Mouse (Mus musculus): ENCODE results near the gene Polr2e. TPM values are rescaled to one million over a fixed set of nuclear protein-coding genes. Genes with fewer than 3 reads are reported as not detected.
A peak's percentile ranks its signal among the peaks of the same experiment; 100 is the strongest.

The Polr2e gene
- polyA plus RNA-seq, 1 experiment from 2014 or later, result 265 TPM

GRCm38 (mm10) chr10:80074813-80075601, 35.4 kb upstream of the Polr2e start:
- peaks cover 42% of the 10 kb centered on the region for H3K4me1 ChIP-seq
- peak overlapping the region; percentile 12; the same call in 1 of the 2 replicates for H3K27ac ChIP-seq
- H3K9ac ChIP-seq, result peak overlapping the region; percentile 33
- 16% methylated on average over 28 of the region's 28 CpGs for WGBS
- H3K4me3 ChIP-seq, result no peak overlapping the region
- no peaks in the 10 kb centered on the region for H3K27me3 ChIP-seq
- H3K4me2 ChIP-seq, result peak overlapping the region; percentile 42
- peaks cover 37% of the 10 kb centered on the region for H3K36me3 ChIP-seq
- no peak for ATAC-seq (ENCODE audit: insufficient number of reproducible peaks, insufficient read depth, low FRiP score, low TSS enrichment, low read depth)
- no peaks in the 10 kb centered on the region for H3K9me3 ChIP-seq

- H3K9ac ChIP-seq, result 0 out of 2 replicates have a peak overlapping the region, but pooled peaks have one; percentile 27
- no peaks in the 10 kb centered on the region for H3K9me3 ChIP-seq
- no peak overlapping the region for H3K4me3 ChIP-seq
- no peak overlapping the region for H3K4me2 ChIP-seq
- peak overlapping the region; percentile 7; the same call in 1 of the 2 replicates for H3K27ac ChIP-seq
- H3K36me3 ChIP-seq, result peaks cover 29% of the 10 kb centered on the region
- H3K27me3 ChIP-seq, result no peaks in the 10 kb centered on the region
- WGBS, result 71% methylated on average over 20 of the region's 20 CpGs
- H3K4me1 ChIP-seq, result peaks cover 42% of the 10 kb centered on the region
- ATAC-seq (ENCODE audit: insufficient number of reproducible peaks, insufficient read depth, low FRiP score, low TSS enrichment, low read depth), result no peak
These were observed 33.3 kb upstream of the Polr2e start for GRCm38 (mm10) chr10:80072623-80073489.

GRCm38 (mm10) chr10:80071516-80071900, 31.9 kb upstream of the Polr2e start:
- H3K9ac ChIP-seq, result 0 out of 2 replicates have a peak overlapping the region, but pooled peaks have one; percentile 32
- no peaks in the 10 kb centered on the region for H3K9me3 ChIP-seq
- H3K4me1 ChIP-seq, result peaks cover 42% of the 10 kb centered on the region
- H3K36me3 ChIP-seq, result peaks cover 32% of the 10 kb centered on the region
- ATAC-seq (ENCODE audit: insufficient number of reproducible peaks, insufficient read depth, low FRiP score, low TSS enrichment, low read depth), result no peak
- H3K27ac ChIP-seq, result peak overlapping the region; percentile 71
- no peak overlapping the region for H3K4me3 ChIP-seq
- WGBS, result 75% methylated on average over 3 of the region's 3 CpGs
- H3K27me3 ChIP-seq, result no peaks in the 10 kb centered on the region
- no peak overlapping the region for H3K4me2 ChIP-seq

GRCm38 (mm10) chr10:80070837-80071515, 31.4 kb upstream of the Polr2e start:
- H3K4me2 ChIP-seq, result no peak overlapping the region
- H3K27ac ChIP-seq, result peak overlapping the region; percentile 71
- H3K9ac ChIP-seq, result peak overlapping the region; percentile 32; the same call in 1 of the 2 replicates
- H3K36me3 ChIP-seq, result peaks cover 33% of the 10 kb centered on the region
- ATAC-seq (ENCODE audit: insufficient number of reproducible peaks, insufficient read depth, low FRiP score, low TSS enrichment, low read depth), result no peak
- H3K4me1 ChIP-seq, result peaks cover 40% of the 10 kb centered on the region
- no peaks in the 10 kb centered on the region for H3K27me3 ChIP-seq
- H3K9me3 ChIP-seq, result no peaks in the 10 kb centered on the region
- WGBS, result 51% methylated on average over 9 of the region's 9 CpGs
- H3K4me3 ChIP-seq, result no peak overlapping the region

- Histone ChIP-seq H3K27me3 (no peaks in the 10 kb centered on the region), H3K4me3 (no peak overlapping the region), H3K9me3 (no peaks in the 10 kb centered on the region), H3K4me2 (no peak overlapping the region), H3K4me1 (peaks cover 30% of the 10 kb centered on the region), H3K9ac (no peak overlapping the region), H3K27ac (0 out of 2 replicates have a peak overlapping the region, but pooled peaks have one; percentile 71), H3K36me3 (peaks cover 38% of the 10 kb centered on the region)
- 87% methylated on average over 4 of the region's 4 CpGs for WGBS
- no peak for ATAC-seq (ENCODE audit: insufficient number of reproducible peaks, insufficient read depth, low FRiP score, low TSS enrichment, low read depth)
These were observed 30.4 kb upstream of the Polr2e start for GRCm38 (mm10) chr10:80069948-80070450.

DNA sequence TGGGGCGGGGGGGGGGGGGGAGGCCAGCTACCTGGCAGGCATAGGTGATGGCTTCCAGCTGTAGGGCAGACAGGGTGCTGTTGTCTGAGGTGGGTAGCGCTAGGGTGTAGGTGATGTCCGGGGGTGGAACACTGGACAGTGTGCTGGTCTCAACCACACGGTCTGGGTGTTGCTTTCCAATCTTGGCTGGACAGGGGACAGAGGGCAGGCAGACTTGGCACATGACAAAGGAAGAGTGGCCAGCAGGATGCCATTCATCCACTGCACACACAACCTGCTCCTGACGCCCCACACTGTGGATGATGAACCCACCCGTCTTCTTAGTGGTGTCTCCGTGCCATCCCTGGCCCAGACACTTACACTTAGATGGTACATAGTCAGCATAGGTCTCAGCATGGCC, 29.7 kb upstream of the Polr2e start:
- Histone ChIP-seq H3K27me3 (no peaks in the 10 kb centered on the region), H3K4me1 (peaks cover 28% of the 10 kb centered on the region), H3K36me3 (peaks cover 43% of the 10 kb centered on the region), H3K4me3 (no peak overlapping the region), H3K4me2 (no peak overlapping the region), H3K9ac (no peak overlapping the region), H3K27ac (no peak overlapping the region), H3K9me3 (no peaks in the 10 kb centered on the region)
- WGBS, result 86% methylated on average over 6 of the region's 7 CpGs
- no peak for ATAC-seq (ENCODE audit: insufficient number of reproducible peaks, insufficient read depth, low FRiP score, low TSS enrichment, low read depth)

GRCm38 (mm10) chr10:80063877-80064650, 24.5 kb upstream of the Polr2e start:
- Histone ChIP-seq H3K4me3 (no peak overlapping the region), H3K27me3 (no peaks in the 10 kb centered on the region), H3K9ac (peak overlapping the region; percentile 40; the same call in 1 of the 2 replicates), H3K9me3 (no peaks in the 10 kb centered on the region), H3K4me1 (no peaks in the 10 kb centered on the region), H3K27ac (peak overlapping the region; percentile 22; the same call in 1 of the 2 replicates), H3K4me2 (no peak overlapping the region), H3K36me3 (peaks cover 77% of the 10 kb centered on the region)
- 74% methylated on average over 23 of the region's 23 CpGs for WGBS
- no peak for ATAC-seq (ENCODE audit: insufficient number of reproducible peaks, insufficient read depth, low FRiP score, low TSS enrichment, low read depth)

DNA sequence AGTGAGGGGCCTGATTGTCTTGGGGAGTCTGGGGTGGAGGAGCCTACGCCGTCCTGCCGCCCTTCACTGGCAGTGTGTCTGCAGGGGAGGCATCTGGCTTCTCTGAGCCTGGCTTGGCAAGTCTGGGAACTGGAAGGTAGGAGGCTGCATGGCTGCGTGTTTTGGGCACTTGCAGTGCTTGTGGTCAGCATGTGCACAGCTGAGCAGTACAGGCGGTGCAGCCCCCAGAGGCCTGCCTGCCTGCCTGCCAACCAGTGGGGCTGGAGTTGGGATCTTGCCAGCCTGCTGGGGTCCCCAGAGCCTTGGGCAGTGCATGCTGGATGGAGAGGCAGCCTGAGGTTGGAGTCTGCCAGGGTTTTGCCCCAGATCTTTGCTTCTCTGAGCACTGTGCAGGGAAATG, 23.5 kb upstream of the Polr2e start:
- Histone ChIP-seq H3K36me3 (peaks cover 80% of the 10 kb centered on the region), H3K9me3 (no peaks in the 10 kb centered on the region), H3K9ac (peak overlapping the region; percentile 40; the same call in 1 of the 2 replicates), H3K4me1 (no peaks in the 10 kb centered on the region), H3K27ac (peak overlapping the region; percentile 22; the same call in 1 of the 2 replicates), H3K4me3 (no peak overlapping the region), H3K4me2 (no peak overlapping the region), H3K27me3 (no peaks in the 10 kb centered on the region)
- ATAC-seq (ENCODE audit: insufficient number of reproducible peaks, insufficient read depth, low FRiP score, low TSS enrichment, low read depth), result no peak
- 96% methylated on average over 5 of the region's 5 CpGs for WGBS

- peak overlapping the region; percentile 11; the same call in 1 of the 2 replicates for H3K27ac ChIP-seq
- ATAC-seq (ENCODE audit: insufficient number of reproducible peaks, insufficient read depth, low FRiP score, low TSS enrichment, low read depth), result no peak
- H3K4me1 ChIP-seq, result peaks cover 19% of the 10 kb centered on the region
- H3K27me3 ChIP-seq, result no peaks in the 10 kb centered on the region
- WGBS, result 85% methylated on average over 30 of the region's 30 CpGs
- H3K9ac ChIP-seq, result no peak overlapping the region
- no peak overlapping the region for H3K4me3 ChIP-seq
- H3K36me3 ChIP-seq, result peaks cover 72% of the 10 kb centered on the region
- no peaks in the 10 kb centered on the region for H3K9me3 ChIP-seq
- H3K4me2 ChIP-seq, result no peak overlapping the region
These were observed 18.2 kb upstream of the Polr2e start for GRCm38 (mm10) chr10:80057683-80058326.

- ATAC-seq (ENCODE audit: insufficient number of reproducible peaks, insufficient read depth, low FRiP score, low TSS enrichment, low read depth), result no peak
- Histone ChIP-seq H3K27ac (peak overlapping the region; percentile 11; the same call in 1 of the 2 replicates), H3K36me3 (peaks cover 66% of the 10 kb centered on the region), H3K9ac (no peak overlapping the region), H3K9me3 (no peaks in the 10 kb centered on the region), H3K4me2 (no peak overlapping the region), H3K4me1 (peaks cover 25% of the 10 kb centered on the region), H3K4me3 (no peak overlapping the region), H3K27me3 (no peaks in the 10 kb centered on the region)
- WGBS, result 91% methylated on average over 27 of the region's 27 CpGs
These were observed 17.5 kb upstream of the Polr2e start for GRCm38 (mm10) chr10:80056976-80057682.

Data from embryonic facial prominence, embryonic 13.5 days (tissue).